Mouse (Mus musculus): ENCODE results near the gene Cep170b. TPM values are rescaled to one million over a fixed set of nuclear protein-coding genes. Genes with fewer than 3 reads are reported as not detected.

The Cep170b gene
- polyA plus RNA-seq, 1 experiment from 2014 or later, result 15.2 TPM

DNA sequence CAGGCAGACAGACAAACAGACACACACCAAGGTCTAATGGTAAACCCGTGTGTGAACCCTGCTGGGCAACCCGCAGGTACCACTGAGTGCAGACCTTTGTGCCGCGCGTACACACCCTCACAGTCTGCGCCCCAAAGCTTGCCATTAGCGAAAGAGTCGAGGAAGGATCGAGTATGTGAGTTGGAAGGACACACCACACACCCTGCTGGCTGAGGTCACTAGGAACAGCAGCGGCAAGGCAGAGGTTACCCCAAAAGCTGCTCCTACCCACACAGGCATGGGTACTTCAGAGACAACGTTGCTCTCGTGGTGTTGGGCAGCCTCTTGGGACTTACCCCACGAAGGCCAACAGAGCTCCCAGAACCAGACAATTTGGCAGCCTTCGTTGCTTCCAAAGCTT lies 52.1 kb downstream of the Cep170b start:
- DNase-seq (ENCODE audit: low spot score) (peak; percentile 46), ATAC-seq (replicated peaks; ENCODE audit: low FRiP score) (no peak)
- H3K36me3 ChIP-seq (ENCODE audit: control insufficient read depth, insufficient read depth, low read length), result no peaks in the 10 kb centered on the region
- no peaks in the 10 kb centered on the region for H3K27me3 ChIP-seq (ENCODE audit: control insufficient read depth, insufficient read depth, low read length)
- H3K4me1 ChIP-seq (replicated peaks; ENCODE audit: control insufficient read depth, insufficient read depth, low read length), result no peaks in the 10 kb centered on the region
- H3K27ac ChIP-seq (ENCODE audit: low read depth, low read length), result no peak overlapping the region
- no peak overlapping the region for H3K4me3 ChIP-seq (ENCODE audit: low read depth, low read length)
- peaks cover 4% of the 10 kb centered on the region; the same call in 1 of the 2 replicates for H3K9me3 ChIP-seq (ENCODE audit: control insufficient read depth, low read length)
- no peak overlapping the region for H3K4me2 ChIP-seq (ENCODE audit: low read depth, low read length, severe bottlenecking)
- WGBS, result 88% methylated on average over 14 of the region's 14 CpGs
- no peak overlapping the region for H3K9ac ChIP-seq (ENCODE audit: low read length)

- H3K4me2 ChIP-seq (ENCODE audit: low read depth, low read length, severe bottlenecking), result no peak overlapping the region
- H3K9me3 ChIP-seq (ENCODE audit: control insufficient read depth, low read length), result peaks cover 4% of the 10 kb centered on the region; the same call in 1 of the 2 replicates
- no peaks in the 10 kb centered on the region for H3K36me3 ChIP-seq (ENCODE audit: control insufficient read depth, insufficient read depth, low read length)
- no peak overlapping the region for H3K9ac ChIP-seq (ENCODE audit: low read length)
- no peak overlapping the region for H3K4me3 ChIP-seq (ENCODE audit: low read depth, low read length)
- ATAC-seq (replicated peaks; ENCODE audit: low FRiP score) (no peak), DNase-seq (ENCODE audit: low spot score) (no peak)
- WGBS, result 37% methylated on average over 9 of the region's 9 CpGs
- H3K27ac ChIP-seq (ENCODE audit: low read depth, low read length), result no peak overlapping the region
- no peaks in the 10 kb centered on the region for H3K4me1 ChIP-seq (replicated peaks; ENCODE audit: control insufficient read depth, insufficient read depth, low read length)
- no peaks in the 10 kb centered on the region for H3K27me3 ChIP-seq (ENCODE audit: control insufficient read depth, insufficient read depth, low read length)
Measured at GRCm38 (mm10) chr12:112773366-112773765, 53.1 kb downstream of the Cep170b start.

DNA sequence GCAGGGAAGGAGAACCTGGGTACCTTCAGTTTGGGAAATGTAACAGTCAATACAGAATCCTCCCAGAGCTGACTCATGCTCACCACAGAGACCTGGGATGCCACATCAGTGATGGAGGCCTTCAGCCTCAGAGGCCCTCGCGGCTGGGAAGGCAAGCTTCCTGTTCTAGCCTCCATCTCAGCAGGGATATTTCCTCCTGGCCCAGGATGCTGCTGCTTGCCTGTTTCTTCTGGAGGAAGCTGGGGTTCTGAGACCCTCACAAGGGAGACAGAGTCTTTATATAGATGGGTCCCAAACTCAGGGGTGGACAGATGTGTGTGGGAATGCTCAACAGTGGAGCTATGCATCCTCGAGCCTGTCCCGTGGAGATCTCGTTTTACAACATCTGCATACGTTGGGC lies 53.8 kb downstream of the Cep170b start:
- Histone ChIP-seq H3K9me3 (ENCODE audit: control insufficient read depth, low read length) (peaks cover 4% of the 10 kb centered on the region; the same call in 1 of the 2 replicates), H3K27ac (ENCODE audit: low read depth, low read length) (no peak overlapping the region), H3K4me2 (ENCODE audit: low read depth, low read length, severe bottlenecking) (no peak overlapping the region), H3K27me3 (ENCODE audit: control insufficient read depth, insufficient read depth, low read length) (no peaks in the 10 kb centered on the region), H3K36me3 (ENCODE audit: control insufficient read depth, insufficient read depth, low read length) (no peaks in the 10 kb centered on the region), H3K4me1 (replicated peaks; ENCODE audit: control insufficient read depth, insufficient read depth, low read length) (no peaks in the 10 kb centered on the region), H3K4me3 (ENCODE audit: low read depth, low read length) (no peak overlapping the region), H3K9ac (ENCODE audit: low read length) (no peak overlapping the region)
- DNase-seq (ENCODE audit: low spot score) (peak; percentile 26), ATAC-seq (replicated peaks; ENCODE audit: low FRiP score) (no peak)
- WGBS, result 84% methylated on average over 6 of the region's 6 CpGs

DNA sequence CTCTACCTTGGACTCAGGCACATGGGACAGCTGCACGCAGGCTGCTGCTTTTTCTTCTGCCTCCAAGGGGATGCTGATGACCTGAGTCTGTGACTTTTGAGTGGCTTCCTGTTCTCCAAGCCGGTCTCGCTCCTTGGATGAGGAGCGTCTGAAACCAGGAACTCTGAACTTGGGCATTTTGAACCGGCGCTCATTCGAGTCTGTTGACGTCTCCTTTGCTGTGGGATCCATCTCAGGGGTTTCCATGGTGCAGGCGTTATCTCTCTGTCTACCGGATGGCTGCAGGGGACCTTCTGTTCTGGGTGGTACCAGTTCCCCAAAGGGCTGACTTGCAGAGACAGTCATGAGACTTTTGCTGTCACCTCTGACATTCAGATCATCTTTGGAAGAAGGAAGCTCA lies 54.2 kb downstream of the Cep170b start:
- no peaks in the 10 kb centered on the region for H3K4me1 ChIP-seq (replicated peaks; ENCODE audit: control insufficient read depth, insufficient read depth, low read length)
- H3K27me3 ChIP-seq (ENCODE audit: control insufficient read depth, insufficient read depth, low read length), result no peaks in the 10 kb centered on the region
- peaks cover 4% of the 10 kb centered on the region; the same call in 1 of the 2 replicates for H3K9me3 ChIP-seq (ENCODE audit: control insufficient read depth, low read length)
- H3K36me3 ChIP-seq (ENCODE audit: control insufficient read depth, insufficient read depth, low read length), result no peaks in the 10 kb centered on the region
- no peak overlapping the region for H3K27ac ChIP-seq (ENCODE audit: low read depth, low read length)
- H3K4me3 ChIP-seq (ENCODE audit: low read depth, low read length), result no peak overlapping the region
- no peak overlapping the region for H3K9ac ChIP-seq (ENCODE audit: low read length)
- no peak overlapping the region for H3K4me2 ChIP-seq (ENCODE audit: low read depth, low read length, severe bottlenecking)
- peak; percentile 19 for DNase-seq (ENCODE audit: low spot score)
- WGBS, result 97% methylated on average over 10 of the region's 10 CpGs
- no peak for ATAC-seq (replicated peaks; ENCODE audit: low FRiP score)

DNA sequence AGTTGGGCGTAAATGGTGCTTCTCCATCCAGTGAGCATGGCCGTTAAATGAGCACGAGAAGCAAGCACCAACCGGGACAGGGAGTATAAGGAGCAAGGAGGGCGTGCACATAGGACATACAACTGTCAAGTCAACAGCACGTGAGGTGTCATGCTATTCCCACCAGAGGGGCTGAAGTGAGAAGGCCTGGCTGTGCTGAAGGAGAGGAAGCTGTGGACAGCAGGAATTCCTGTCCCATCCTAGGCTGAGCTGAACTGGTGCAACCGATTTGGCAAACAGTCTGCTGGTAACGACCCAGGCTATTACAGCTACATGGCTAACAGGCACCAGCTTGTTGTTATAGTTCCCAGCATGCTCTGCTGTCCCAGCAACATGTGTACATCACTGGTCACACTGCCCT lies 70.8 kb downstream of the Cep170b start:
- no peak overlapping the region for H3K27ac ChIP-seq (ENCODE audit: low read depth, low read length)
- H3K36me3 ChIP-seq (ENCODE audit: control insufficient read depth, insufficient read depth, low read length), result no peaks in the 10 kb centered on the region
- H3K9ac ChIP-seq (ENCODE audit: low read length), result no peak overlapping the region
- H3K4me1 ChIP-seq (replicated peaks; ENCODE audit: control insufficient read depth, insufficient read depth, low read length), result no peaks in the 10 kb centered on the region
- H3K9me3 ChIP-seq (ENCODE audit: control insufficient read depth, low read length), result no peaks in the 10 kb centered on the region
- ATAC-seq (replicated peaks; ENCODE audit: low FRiP score), result no peak
- no peak for DNase-seq (ENCODE audit: low spot score)
- H3K27me3 ChIP-seq (ENCODE audit: control insufficient read depth, insufficient read depth, low read length), result no peaks in the 10 kb centered on the region
- WGBS, result 77% methylated on average over 8 of the region's 8 CpGs
- H3K4me2 ChIP-seq (ENCODE audit: low read depth, low read length, severe bottlenecking), result no peak overlapping the region
- H3K4me3 ChIP-seq (ENCODE audit: low read depth, low read length), result no peak overlapping the region

DNA sequence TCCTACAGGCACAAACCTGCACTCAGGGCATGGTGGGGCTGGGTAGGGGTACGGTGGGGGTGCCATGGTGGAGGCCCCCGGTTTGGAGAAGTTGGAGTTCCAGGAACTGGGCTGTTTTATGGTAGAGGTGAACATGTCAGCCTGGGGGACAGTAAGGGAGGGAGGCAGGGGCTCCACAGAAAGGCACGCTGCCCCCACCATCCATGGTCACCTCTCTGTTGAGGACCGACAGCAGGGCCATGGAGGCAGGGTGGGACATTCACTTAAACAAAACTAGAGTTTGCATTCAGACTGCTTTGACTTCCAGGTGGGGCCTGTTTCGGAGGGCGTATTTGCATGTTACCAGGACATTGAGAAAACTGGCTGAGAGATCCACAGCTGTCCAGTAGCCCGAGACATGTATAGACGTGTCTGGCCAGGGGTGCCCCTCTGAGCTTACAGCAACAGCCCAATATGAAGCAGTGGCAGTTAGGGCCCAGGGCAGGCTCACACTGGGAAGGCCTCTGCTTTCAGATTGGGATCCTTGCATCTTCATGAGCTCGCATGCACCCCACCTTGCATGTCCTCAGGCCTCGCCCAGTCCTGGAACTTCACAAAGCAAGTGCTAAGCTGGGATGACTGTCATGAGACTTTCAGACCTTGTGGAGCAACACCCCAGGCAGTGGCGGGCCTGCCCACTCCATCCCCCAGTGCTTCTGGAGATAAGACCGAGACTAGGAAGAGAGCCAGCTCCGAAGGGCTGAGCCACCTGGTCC lies 73.5 kb downstream of the Cep170b start:
- H3K27me3 ChIP-seq (ENCODE audit: control insufficient read depth, insufficient read depth, low read length), result no peaks in the 10 kb centered on the region; the same call in 1 of the 2 replicates
- H3K27ac ChIP-seq (ENCODE audit: low read depth, low read length), result no peak overlapping the region

DNA sequence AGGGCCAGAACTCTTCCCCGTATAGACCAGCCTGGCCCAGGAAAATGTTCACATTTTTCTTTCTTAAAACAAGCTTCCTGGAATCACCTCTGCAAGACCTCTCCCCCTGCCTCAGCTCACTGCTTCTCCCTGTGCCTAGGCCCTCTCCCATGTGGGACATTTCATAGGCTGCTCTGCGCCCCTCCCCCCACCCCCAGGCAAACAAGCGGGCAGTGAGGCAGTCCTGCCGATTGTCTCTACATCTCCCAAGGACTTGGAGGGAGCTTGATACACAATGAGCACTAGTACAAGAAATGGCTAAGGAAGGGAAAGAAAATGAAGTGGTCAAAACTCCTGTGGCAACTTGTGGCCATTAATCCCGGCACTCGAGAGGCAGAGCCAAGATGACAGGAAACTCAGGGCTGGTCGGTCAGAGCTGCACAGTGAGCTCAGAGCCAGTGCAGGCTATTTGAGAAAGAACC lies 74.1 kb downstream of the Cep170b start:
- Histone ChIP-seq H3K4me3 (ENCODE audit: low read depth, low read length) (no peak overlapping the region), H3K27ac (ENCODE audit: low read depth, low read length) (no peak overlapping the region), H3K9ac (ENCODE audit: low read length) (no peak overlapping the region), H3K9me3 (ENCODE audit: control insufficient read depth, low read length) (no peaks in the 10 kb centered on the region), H3K36me3 (ENCODE audit: control insufficient read depth, insufficient read depth, low read length) (no peaks in the 10 kb centered on the region), H3K4me2 (ENCODE audit: low read depth, low read length, severe bottlenecking) (no peak overlapping the region), H3K4me1 (replicated peaks; ENCODE audit: control insufficient read depth, insufficient read depth, low read length) (no peaks in the 10 kb centered on the region), H3K27me3 (ENCODE audit: control insufficient read depth, insufficient read depth, low read length) (no peaks in the 10 kb centered on the region; the same call in 1 of the 2 replicates)
- 35% methylated on average over 7 of the region's 7 CpGs for WGBS
- DNase-seq (ENCODE audit: low spot score) (no peak), ATAC-seq (replicated peaks; ENCODE audit: low FRiP score) (no peak)

More for the DNA sequence above, 73.5 kb downstream of the Cep170b start:
- WGBS, result 81% methylated on average over 13 of the region's 13 CpGs
- no peak for DNase-seq (ENCODE audit: low spot score)
- Histone ChIP-seq H3K4me1 (replicated peaks; ENCODE audit: control insufficient read depth, insufficient read depth, low read length) (no peaks in the 10 kb centered on the region), H3K4me2 (ENCODE audit: low read depth, low read length, severe bottlenecking) (no peak overlapping the region), H3K4me3 (ENCODE audit: low read depth, low read length) (no peak overlapping the region), H3K9me3 (ENCODE audit: control insufficient read depth, low read length) (no peaks in the 10 kb centered on the region), H3K36me3 (ENCODE audit: control insufficient read depth, insufficient read depth, low read length) (no peaks in the 10 kb centered on the region), H3K9ac (ENCODE audit: low read length) (no peak overlapping the region)
- no peak for ATAC-seq (replicated peaks; ENCODE audit: low FRiP score)

DNA sequence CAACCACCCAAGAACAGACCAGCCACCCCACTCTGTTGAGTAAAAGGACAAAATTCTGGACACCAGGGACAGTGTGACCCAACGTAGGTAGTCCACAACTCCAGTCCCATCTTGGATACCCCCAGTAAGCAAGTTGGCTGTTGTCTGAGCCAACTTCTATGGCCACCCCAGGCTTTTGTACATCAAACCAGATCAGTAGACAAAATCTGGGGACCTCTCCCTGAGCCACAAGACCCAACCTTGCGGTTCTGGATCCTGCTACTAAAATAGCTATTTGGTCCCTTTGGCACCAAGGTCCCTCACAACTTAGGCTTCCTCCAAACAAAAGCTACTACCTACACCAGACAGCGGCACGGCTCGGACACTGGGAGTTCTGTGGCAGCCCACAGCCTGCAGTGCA lies 74.7 kb downstream of the Cep170b start:
- no peaks in the 10 kb centered on the region for H3K4me1 ChIP-seq (replicated peaks; ENCODE audit: control insufficient read depth, insufficient read depth, low read length)
- WGBS, result 84% methylated on average over 5 of the region's 5 CpGs
- ATAC-seq (replicated peaks; ENCODE audit: low FRiP score), result no peak

More for the DNA sequence above, 74.7 kb downstream of the Cep170b start:
- H3K27me3 ChIP-seq (ENCODE audit: control insufficient read depth, insufficient read depth, low read length), result no peaks in the 10 kb centered on the region; the same call in 1 of the 2 replicates
- no peak overlapping the region for H3K4me2 ChIP-seq (ENCODE audit: low read depth, low read length, severe bottlenecking)
- no peaks in the 10 kb centered on the region for H3K36me3 ChIP-seq (ENCODE audit: control insufficient read depth, insufficient read depth, low read length)
- H3K9me3 ChIP-seq (ENCODE audit: control insufficient read depth, low read length), result no peaks in the 10 kb centered on the region
- H3K27ac ChIP-seq (ENCODE audit: low read depth, low read length), result no peak overlapping the region
- no peak overlapping the region for H3K4me3 ChIP-seq (ENCODE audit: low read depth, low read length)
- no peak for DNase-seq (ENCODE audit: low spot score)
- no peak overlapping the region for H3K9ac ChIP-seq (ENCODE audit: low read length)
